Mouse (Mus musculus): ENCODE data around the gene Myl3. TPM values are rescaled to one million over a fixed set of nuclear protein-coding genes. Genes with fewer than 3 reads are reported as not detected.

Myl3 gene
- polyA plus RNA-seq (2016; fragmentation: Nextera tagmentation; extraction: Ambion mirVana) = 0.86 and 4.4 TPM in 2 replicates

GRCm38 (mm10) chr9:110741711-110742294, at the start of gene Myl3:
Myl3 (plus strand) TSS chr9:110741861.
- Histone ChIP-seq H3K27me3 (replicated peaks; ENCODE audit: low read depth, poor library complexity, severe bottlenecking) (peaks cover 74% of the 10 kb centered on the region), H3K4me3 (peak within 1 kb of the TSS; percentile 84), H3K27ac (replicated peaks) (peak within 1 kb of the TSS; percentile 96), H3K9me3 (no peaks in the 10 kb centered on the region), H3K36me3 (replicated peaks) (peaks cover 23% of the 10 kb centered on the region), H3K4me1 (peaks cover 72% of the 10 kb centered on the region)
- WGBS = 3% methylated on average over 17 of the region's 17 CpGs
- no peak for DNase-seq (ENCODE audit: low spot score)

- Histone ChIP-seq H3K36me3 (replicated peaks) (peaks cover 59% of the 10 kb centered on the region), H3K27ac (replicated peaks) (no peak overlapping the region), H3K4me3 (no peak overlapping the region), H3K9me3 (no peaks in the 10 kb centered on the region), H3K27me3 (replicated peaks; ENCODE audit: low read depth, poor library complexity, severe bottlenecking) (no peaks in the 10 kb centered on the region), H3K4me1 (no peaks in the 10 kb centered on the region)
- no peak for DNase-seq (ENCODE audit: low spot score)
- WGBS = 81% methylated on average over 4 of the region's 4 CpGs
Observed at GRCm38 (mm10) chr9:110695165-110695755, 46.4 kb upstream of the Myl3 start.

- no peak overlapping the region for H3K27ac ChIP-seq (replicated peaks)
- DNase-seq (ENCODE audit: low spot score) = no peak
- H3K27me3 ChIP-seq (replicated peaks; ENCODE audit: low read depth, poor library complexity, severe bottlenecking) = no peaks in the 10 kb centered on the region
- H3K9me3 ChIP-seq = no peaks in the 10 kb centered on the region
- WGBS = 91% methylated on average over 5 of the region's 5 CpGs
- no peak overlapping the region for H3K4me3 ChIP-seq
- peaks cover 69% of the 10 kb centered on the region for H3K36me3 ChIP-seq (replicated peaks)
- no peaks in the 10 kb centered on the region for H3K4me1 ChIP-seq
Observed at GRCm38 (mm10) chr9:110696427-110696826, 45.2 kb upstream of the Myl3 start.

- H3K4me3 ChIP-seq = no peak overlapping the region
- 91% methylated on average over 3 of the region's 3 CpGs for WGBS
- no peak for DNase-seq (ENCODE audit: low spot score)
- H3K27ac ChIP-seq (replicated peaks) = no peak overlapping the region
- peaks cover 76% of the 10 kb centered on the region for H3K36me3 ChIP-seq (replicated peaks)
- no peaks in the 10 kb centered on the region for H3K4me1 ChIP-seq
- H3K27me3 ChIP-seq (replicated peaks; ENCODE audit: low read depth, poor library complexity, severe bottlenecking) = no peaks in the 10 kb centered on the region
- H3K9me3 ChIP-seq = no peaks in the 10 kb centered on the region
Observed at GRCm38 (mm10) chr9:110697465-110697864, 44.2 kb upstream of the Myl3 start.

- no peaks in the 10 kb centered on the region for H3K9me3 ChIP-seq
- peaks cover 61% of the 10 kb centered on the region for H3K36me3 ChIP-seq (replicated peaks)
- H3K4me3 ChIP-seq = no peak overlapping the region
- 93% methylated on average over 3 of the region's 3 CpGs for WGBS
- no peak overlapping the region for H3K27ac ChIP-seq (replicated peaks)
- H3K4me1 ChIP-seq = no peaks in the 10 kb centered on the region
- no peaks in the 10 kb centered on the region for H3K27me3 ChIP-seq (replicated peaks; ENCODE audit: low read depth, poor library complexity, severe bottlenecking)
- DNase-seq (ENCODE audit: low spot score) = no peak
Observed at GRCm38 (mm10) chr9:110699574-110699973, 42.1 kb upstream of the Myl3 start.

- H3K4me3 ChIP-seq = no peak overlapping the region
- peaks cover 52% of the 10 kb centered on the region for H3K36me3 ChIP-seq (replicated peaks)
- no peaks in the 10 kb centered on the region for H3K4me1 ChIP-seq
- H3K27ac ChIP-seq (replicated peaks) = no peak overlapping the region
- WGBS = 78% methylated on average over 12 of the region's 12 CpGs
- no peak for DNase-seq (ENCODE audit: low spot score)
- H3K9me3 ChIP-seq = no peaks in the 10 kb centered on the region
- no peaks in the 10 kb centered on the region for H3K27me3 ChIP-seq (replicated peaks; ENCODE audit: low read depth, poor library complexity, severe bottlenecking)
Observed at GRCm38 (mm10) chr9:110701114-110702032, 40.3 kb upstream of the Myl3 start.

GRCm38 (mm10) chr9:110702848-110703247, 38.8 kb upstream of the Myl3 start:
- 79% methylated on average over 1 of the region's 1 CpGs for WGBS
- Histone ChIP-seq H3K27ac (replicated peaks) (no peak overlapping the region), H3K27me3 (replicated peaks; ENCODE audit: low read depth, poor library complexity, severe bottlenecking) (no peaks in the 10 kb centered on the region), H3K9me3 (no peaks in the 10 kb centered on the region), H3K4me3 (no peak overlapping the region), H3K36me3 (replicated peaks) (peaks cover 40% of the 10 kb centered on the region), H3K4me1 (peaks cover 4% of the 10 kb centered on the region; the same call in 1 of the 2 replicates)
- no peak for DNase-seq (ENCODE audit: low spot score)

- H3K27ac ChIP-seq (replicated peaks) = no peak overlapping the region
- no peak overlapping the region for H3K4me3 ChIP-seq
- peaks cover 4% of the 10 kb centered on the region; the same call in 1 of the 2 replicates for H3K4me1 ChIP-seq
- H3K27me3 ChIP-seq (replicated peaks; ENCODE audit: low read depth, poor library complexity, severe bottlenecking) = no peaks in the 10 kb centered on the region
- no peak for DNase-seq (ENCODE audit: low spot score)
- no peaks in the 10 kb centered on the region for H3K9me3 ChIP-seq
- 93% methylated on average over 6 of the region's 6 CpGs for WGBS
- peaks cover 51% of the 10 kb centered on the region for H3K36me3 ChIP-seq (replicated peaks)
Observed at GRCm38 (mm10) chr9:110703951-110704350, 37.7 kb upstream of the Myl3 start.

- H3K4me3 ChIP-seq = no peak overlapping the region
- peaks cover 12% of the 10 kb centered on the region for H3K4me1 ChIP-seq
- no peaks in the 10 kb centered on the region for H3K9me3 ChIP-seq
- DNase-seq (ENCODE audit: low spot score) = no peak
- WGBS = 80% methylated on average over 5 of the region's 5 CpGs
- H3K27me3 ChIP-seq (replicated peaks; ENCODE audit: low read depth, poor library complexity, severe bottlenecking) = no peaks in the 10 kb centered on the region
- H3K36me3 ChIP-seq (replicated peaks) = peaks cover 44% of the 10 kb centered on the region
- no peak overlapping the region for H3K27ac ChIP-seq (replicated peaks)
Observed at GRCm38 (mm10) chr9:110706784-110707183, 34.9 kb upstream of the Myl3 start.

GRCm38 (mm10) chr9:110709640-110710258, 31.9 kb upstream of the Myl3 start:
- Histone ChIP-seq H3K36me3 (replicated peaks) (peaks cover 59% of the 10 kb centered on the region), H3K27ac (replicated peaks) (no peak overlapping the region)
- 42% methylated on average over 5 of the region's 5 CpGs for WGBS

GRCm38 (mm10) chr9:110711532-110711931, 30.1 kb upstream of the Myl3 start:
- no peak for DNase-seq (ENCODE audit: low spot score)
- H3K36me3 ChIP-seq (replicated peaks) = peaks cover 61% of the 10 kb centered on the region
- no peak overlapping the region for H3K27ac ChIP-seq (replicated peaks)
- H3K4me3 ChIP-seq = no peak overlapping the region
- peaks cover 12% of the 10 kb centered on the region for H3K4me1 ChIP-seq
- no peaks in the 10 kb centered on the region for H3K27me3 ChIP-seq (replicated peaks; ENCODE audit: low read depth, poor library complexity, severe bottlenecking)
- 86% methylated on average over 1 of the region's 1 CpGs for WGBS
- H3K9me3 ChIP-seq = no peaks in the 10 kb centered on the region

More at GRCm38 (mm10) chr9:110709640-110710258, 31.9 kb upstream of the Myl3 start:
- 0 out of 2 replicates have a peak overlapping the region, but pooled peaks have one; percentile 8 for H3K4me3 ChIP-seq
- H3K4me1 ChIP-seq = peaks cover 12% of the 10 kb centered on the region
- DNase-seq (ENCODE audit: low spot score) = peak; percentile 78
- no peaks in the 10 kb centered on the region for H3K9me3 ChIP-seq
- no peaks in the 10 kb centered on the region for H3K27me3 ChIP-seq (replicated peaks; ENCODE audit: low read depth, poor library complexity, severe bottlenecking)

- no peak overlapping the region for H3K27ac ChIP-seq (replicated peaks)
- H3K9me3 ChIP-seq = no peaks in the 10 kb centered on the region
- no peaks in the 10 kb centered on the region for H3K27me3 ChIP-seq (replicated peaks; ENCODE audit: low read depth, poor library complexity, severe bottlenecking)
- H3K4me3 ChIP-seq = no peak overlapping the region
- DNase-seq (ENCODE audit: low spot score) = no peak
- peaks cover 61% of the 10 kb centered on the region for H3K36me3 ChIP-seq (replicated peaks)
- WGBS = 89% methylated on average over 6 of the region's 6 CpGs
- H3K4me1 ChIP-seq = peaks cover 12% of the 10 kb centered on the region
Observed at GRCm38 (mm10) chr9:110711996-110712395, 29.7 kb upstream of the Myl3 start.

Data from embryonic facial prominence, embryonic 10.5 days (tissue).